Mouse (Mus musculus) MEL (cell line): Measurements from ENCODE around the gene Gm20388. TPM values are rescaled to one million over a fixed set of nuclear protein-coding genes. Genes with fewer than 3 reads are reported as not detected.

Experiments used
- DNase-seq: peaks from one replicate; pipeline ENCODE4 v3.0.0; 2011; ENCODE audit warnings: low read depth, low spot score
- H3K27ac ChIP-seq: 2 replicates; pipeline ENCODE4 v1.5.1; 2012; ENCODE audit warnings: low read depth, mild to moderate bottlenecking, control low read depth, low read length, moderate library complexity; ENCODE audit not compliant: control insufficient read depth
- H3K27me3 ChIP-seq, 2 experiments: fragments of 150-350 bp in 1 of 2; sonication (generic) in 1 of 2; 2 replicates each; pipeline ENCODE4 v1.6.1; 2012; ENCODE audit warnings: low read length in 2 of 2, mild to moderate bottlenecking in 2 of 2, improper control_type of control experiment in 1 of 2, moderate library complexity in 1 of 2; ENCODE audit not compliant: insufficient read depth in 2 of 2, control insufficient read depth in 1 of 2
- H3K36me3 ChIP-seq, 2 experiments: 2 replicates each; pipeline ENCODE4 v1.6.1; 2012 to 2014; ENCODE audit warnings: low read length in 2 of 2, improper control_type of control experiment in 1 of 2, inconsistent platforms in 1 of 2, mild to moderate bottlenecking in 1 of 2; ENCODE audit not compliant: insufficient read depth in 2 of 2, control insufficient read depth in 1 of 2
- H3K4me1 ChIP-seq, 2 experiments: fragments of 150-350 bp in 1 of 2; sonication (generic) in 1 of 2; 2 replicates each; pipeline ENCODE4 v1.6.1; 2012; ENCODE audit warnings: low read length in 2 of 2, improper control_type of control experiment in 1 of 2, mild to moderate bottlenecking in 1 of 2; ENCODE audit not compliant: insufficient read depth in 2 of 2, control insufficient read depth in 1 of 2
- H3K4me3 ChIP-seq, 2 experiments: fragments of 150-350 bp in 1 of 2; sonication (generic) in 1 of 2; 2 replicates each; pipeline ENCODE4 v1.5.1; 2012; ENCODE audit warnings: low read depth in 2 of 2, low read length in 2 of 2, mild to moderate bottlenecking in 2 of 2, moderate library complexity in 2 of 2, control low read depth in 1 of 2, improper control_type of control experiment in 1 of 2; ENCODE audit not compliant: control insufficient read depth in 1 of 2, insufficient read depth in 1 of 2
- H3K79me2 ChIP-seq: 2 replicates; pipeline ENCODE4 v1.6.1; 2012; ENCODE audit warnings: mild to moderate bottlenecking, low read length, moderate library complexity; ENCODE audit not compliant: control insufficient read depth, poor library complexity, insufficient read depth
- H3K9ac ChIP-seq: 2 replicates; pipeline ENCODE4 v1.6.1; 2012; ENCODE audit warnings: low read depth, mild to moderate bottlenecking, control low read depth, low read length, moderate library complexity; ENCODE audit not compliant: control insufficient read depth, poor library complexity, severe bottlenecking
- H3K9me3 ChIP-seq: fragments of 150-350 bp; sonication (generic); replicated peaks from 2 replicates; pipeline ENCODE4 v1.6.1; 2012; ENCODE audit warnings: mild to moderate bottlenecking, low read length, improper control_type of control experiment, moderate library complexity; ENCODE audit not compliant: insufficient read depth
- BHLHE40 ChIP-seq: IDR thresholded peaks from 2 replicates; pipeline ENCODE4 v1.6.1; 2012; ENCODE audit warnings: low read depth, mild to moderate bottlenecking, inconsistent platforms, low read length, improper control_type of control experiment, borderline replicate concordance
- CHD2 ChIP-seq: IDR thresholded peaks from 2 replicates; pipeline ENCODE4 v1.6.1; 2011; ENCODE audit warnings: low read length, improper control_type of control experiment
- CTCF ChIP-seq, 3 experiments: IDR thresholded peaks in 2 of 3; conservative IDR thresholded peaks in 1 of 3; 2 replicates each; pipeline ENCODE4 v1.5.1; 2011 to 2012; ENCODE audit warnings: low read length in 3 of 3, low read depth in 2 of 3, mild to moderate bottlenecking in 2 of 3, improper control_type of control experiment in 1 of 3, inconsistent platforms in 1 of 3, mixed read lengths in 1 of 3, moderate library complexity in 1 of 3; ENCODE audit not compliant: control insufficient read depth in 1 of 3, insufficient read depth in 1 of 3, poor library complexity in 1 of 3, severe bottlenecking in 1 of 3
- E2F4 ChIP-seq: IDR thresholded peaks from 2 replicates; pipeline ENCODE4 v1.6.1; 2011; ENCODE audit warnings: low read depth, low read length, improper control_type of control experiment, borderline replicate concordance
- ELF1 ChIP-seq: IDR thresholded peaks from 2 replicates; pipeline ENCODE4 v1.6.1; 2014; ENCODE audit warnings: low read depth, mild to moderate bottlenecking, inconsistent platforms, low read length, improper control_type of control experiment, moderate library complexity
- EP300 ChIP-seq, 2 experiments: IDR thresholded peaks; 2 replicates each; pipeline ENCODE4 v1.6.1; 2011; ENCODE audit warnings: improper control_type of control experiment in 2 of 2, low read length in 2 of 2, low read depth in 1 of 2, mild to moderate bottlenecking in 1 of 2
- GATA1 ChIP-seq: IDR thresholded peaks from 2 replicates; pipeline ENCODE4 v1.6.1; 2011; ENCODE audit warnings: low read depth, low read length, improper control_type of control experiment
- HCFC1 ChIP-seq: IDR thresholded peaks from 2 replicates; pipeline ENCODE4 v1.6.1; 2012; ENCODE audit warnings: low read depth, mild to moderate bottlenecking, inconsistent platforms, low read length, improper control_type of control experiment, moderate library complexity
- KAT2A ChIP-seq: conservative IDR thresholded peaks from 2 replicates; pipeline ENCODE4 v1.6.1; 2012; ENCODE audit warnings: low read depth, low read length, improper control_type of control experiment, inconsistent platforms
- MAFK ChIP-seq: IDR thresholded peaks from 2 replicates; pipeline ENCODE4 v1.6.1; 2011; ENCODE audit warnings: low read depth, mild to moderate bottlenecking, low read length, improper control_type of control experiment, borderline replicate concordance
- MAX ChIP-seq: IDR thresholded peaks from 2 replicates; pipeline ENCODE4 v1.6.1; 2011; ENCODE audit warnings: low read length, improper control_type of control experiment
- MAZ ChIP-seq: IDR thresholded peaks from 2 replicates; pipeline ENCODE4 v1.6.1; 2012; ENCODE audit warnings: low read depth, mild to moderate bottlenecking, inconsistent platforms, low read length, improper control_type of control experiment
- MXI1 ChIP-seq: IDR thresholded peaks from 2 replicates; pipeline ENCODE4 v1.6.1; 2011; ENCODE audit warnings: mild to moderate bottlenecking, low read depth, low read length, improper control_type of control experiment
- MYB ChIP-seq: IDR thresholded peaks from 2 replicates; pipeline ENCODE4 v1.6.1; 2011; ENCODE audit warnings: mild to moderate bottlenecking, low read depth, low read length, improper control_type of control experiment
- NELFE ChIP-seq: IDR thresholded peaks from 2 replicates; pipeline ENCODE4 v1.6.1; 2011; ENCODE audit warnings: low read depth, low read length, improper control_type of control experiment
- NRF1 ChIP-seq: IDR thresholded peaks from 2 replicates; pipeline ENCODE4 v1.6.1; 2014; ENCODE audit warnings: low read depth, mild to moderate bottlenecking, inconsistent platforms, low read length, improper control_type of control experiment, moderate library complexity; ENCODE audit not compliant: poor library complexity, insufficient read depth, severe bottlenecking
- POLR2A ChIP-seq, 2 experiments: IDR thresholded peaks; 2 replicates each; pipeline ENCODE4 v1.6.1; 2011 to 2012; ENCODE audit warnings: low read length in 2 of 2, mild to moderate bottlenecking in 2 of 2, control low read depth in 1 of 2, improper control_type of control experiment in 1 of 2, low read depth in 1 of 2, moderate library complexity in 1 of 2; ENCODE audit not compliant: control insufficient read depth in 1 of 2, insufficient read depth in 1 of 2, poor library complexity in 1 of 2
- RAD21 ChIP-seq: IDR thresholded peaks from 2 replicates; pipeline ENCODE4 v1.6.1; 2011; ENCODE audit warnings: mild to moderate bottlenecking, low read depth, low read length, improper control_type of control experiment
- TAL1 ChIP-seq: IDR thresholded peaks from 2 replicates; pipeline ENCODE4 v1.6.1; 2012; ENCODE audit warnings: mild to moderate bottlenecking, inconsistent platforms, low read length, moderate library complexity, mixed read lengths
- TBP ChIP-seq: IDR thresholded peaks from 2 replicates; pipeline ENCODE4 v1.8.0; 2011; ENCODE audit warnings: low read depth, low read length, improper control_type of control experiment
- TCF12 ChIP-seq: IDR thresholded peaks from 2 replicates; pipeline ENCODE4 v1.6.1; 2014; ENCODE audit warnings: low read depth, mild to moderate bottlenecking, inconsistent platforms, low read length, improper control_type of control experiment, moderate library complexity
- UBTF ChIP-seq: IDR thresholded peaks from 2 replicates; pipeline ENCODE4 v1.6.1; 2012; ENCODE audit warnings: low read depth, mild to moderate bottlenecking, inconsistent platforms, low read length, improper control_type of control experiment, moderate library complexity, borderline replicate concordance; ENCODE audit not compliant: insufficient read depth
- ZKSCAN1 ChIP-seq: IDR thresholded peaks from 2 replicates; pipeline ENCODE4 v1.6.1; 2012; ENCODE audit warnings: low read depth, mild to moderate bottlenecking, inconsistent platforms, low read length, improper control_type of control experiment, moderate library complexity
- ZNF384 ChIP-seq: IDR thresholded peaks from 2 replicates; pipeline ENCODE4 v1.6.1; 2012; ENCODE audit warnings: low read depth, mild to moderate bottlenecking, inconsistent platforms, low read length, improper control_type of control experiment
- polyA plus RNA-seq, 2 experiments: library from polyadenylated mRNA; stranded (reverse) in 1 of 2; unstranded in 1 of 2; fragments of >175 nt in 1 of 2; fragments of >200 nt in 1 of 2; gene quantifications; 2 replicates each; pipeline versions ENCODE4 v1.2.1 to v1.2.4; 2012; ENCODE audit warnings: low replicate concordance in 2 of 2, low read depth in 1 of 2; ENCODE audit not compliant: insufficient read length in 2 of 2, insufficient read depth in 1 of 2, missing spikeins in 1 of 2
- total RNA-seq: library from RNA; depleted of rRNA; stranded (reverse); fragments of 300-350 nt; gene quantifications from 2 replicates; pipeline ENCODE4 v1.2.3, GENCODE M21; 2012

The Gm20388 gene
- total and polyA plus RNA-seq, 3 experiments: 11.1 to 17.8 TPM; not detected in 1

GRCm38 (mm10) chr8:124190388-124190787, 4279.7 kb downstream of the Gm20388 start:
- Histone ChIP-seq H3K27me3 (no peaks in the 10 kb centered on the region), H3K4me3 (no peak overlapping the region)

GRCm38 (mm10) chr8:124192242-124192641, 4281.6 kb downstream of the Gm20388 start:
- Histone ChIP-seq H3K4me3 (no peak overlapping the region), H3K27me3 (no peaks in the 10 kb centered on the region), H3K36me3 (no peaks in the 10 kb centered on the region), H3K4me1 (no peaks in the 10 kb centered on the region), H3K79me2 (no peaks in the 10 kb centered on the region)
- TF ChIP-seq ZNF384: no peak
- TF ChIP-seq TCF12: no peak
- no peak for TF ChIP-seq GATA1
- no peak for TF ChIP-seq HCFC1
- no peak for TF ChIP-seq ZKSCAN1
- TF ChIP-seq CTCF (IDR thresholded peaks at IDR 0.05 in 2 of 3, conservative IDR thresholded peaks at IDR 0.05 in 1 of 3; ENCODE audit: control insufficient read depth in 1 of 3, insufficient read depth in 1 of 3, low read depth in 2 of 3, low read length in 3 of 3, poor library complexity in 1 of 3, severe bottlenecking in 1 of 3): no peak
- TF ChIP-seq CHD2: no peak
- no peak for TF ChIP-seq MAZ
- no peak for TF ChIP-seq EP300 (IDR thresholded peaks at IDR 0.05; ENCODE audit: low read depth in 1 of 2, low read length in 2 of 2)
- no peak for TF ChIP-seq MAFK
- TF ChIP-seq MXI1: no peak
- TF ChIP-seq MYB: no peak
- TF ChIP-seq, all 39 proteins: peak for 0
- Histone ChIP-seq H3K9ac (no peak overlapping the region), H3K27ac (no peak overlapping the region), H3K9me3 (no peaks in the 10 kb centered on the region)
- DNase-seq: no peak

More at GRCm38 (mm10) chr8:124190388-124190787, 4279.7 kb downstream of the Gm20388 start:
- no peak for TF ChIP-seq NELFE
- TF ChIP-seq ZNF384: no peak
- TF ChIP-seq E2F4: no peak
- TF ChIP-seq, all 39 proteins: peak for 0
- Histone ChIP-seq H3K9ac (no peak overlapping the region), H3K9me3 (no peaks in the 10 kb centered on the region), H3K79me2 (no peaks in the 10 kb centered on the region), H3K4me1 (no peaks in the 10 kb centered on the region), H3K27ac (no peak overlapping the region), H3K36me3 (no peaks in the 10 kb centered on the region)
- DNase-seq: no peak

GRCm38 (mm10) chr8:124192976-124193375, 4282.3 kb downstream of the Gm20388 start:
- no peak overlapping the region for H3K4me3 ChIP-seq
- H3K9me3 ChIP-seq: no peaks in the 10 kb centered on the region
- no peak for DNase-seq
- TF ChIP-seq ZKSCAN1 (no peak), ELF1 (no peak), TAL1 (no peak), MAFK (no peak), TBP (no peak), BHLHE40 (no peak), POLR2A (IDR thresholded peaks at IDR 0.05; ENCODE audit: control insufficient read depth in 1 of 2, insufficient read depth in 1 of 2, low read depth in 1 of 2, low read length in 2 of 2, poor library complexity in 1 of 2) (no peak), UBTF (no peak), KAT2A (no peak), EP300 (IDR thresholded peaks at IDR 0.05; ENCODE audit: low read depth in 1 of 2, low read length in 2 of 2) (no peak), CTCF (IDR thresholded peaks at IDR 0.05 in 2 of 3, conservative IDR thresholded peaks at IDR 0.05 in 1 of 3; ENCODE audit: control insufficient read depth in 1 of 3, insufficient read depth in 1 of 3, low read depth in 2 of 3, low read length in 3 of 3, poor library complexity in 1 of 3, severe bottlenecking in 1 of 3) (no peak), RAD21 (no peak), GATA1 (no peak), MAX (no peak), MYB (no peak), NRF1 (no peak), MXI1 (no peak), NELFE (no peak), MAZ (no peak)
- H3K36me3 ChIP-seq: no peaks in the 10 kb centered on the region
- H3K9ac ChIP-seq: no peak overlapping the region
- H3K27me3 ChIP-seq: no peaks in the 10 kb centered on the region
- H3K27ac ChIP-seq: no peak overlapping the region
- no peaks in the 10 kb centered on the region for H3K79me2 ChIP-seq
- H3K4me1 ChIP-seq: no peaks in the 10 kb centered on the region
